Mouse (Mus musculus) thymus, postnatal 4 days (tissue): ENCODE data around the gene Cyp2d22.
"Not testable (repeated sequence)": the region's sequence is repeated elsewhere in the genome, so short reads cannot be mapped to it uniquely, and the experiment has no call there.

ENCODE experiments used
- DNase-seq: peaks from one replicate; pipeline ENCODE4 v3.0.0; 2021

Cyp2d22 gene

DNA sequence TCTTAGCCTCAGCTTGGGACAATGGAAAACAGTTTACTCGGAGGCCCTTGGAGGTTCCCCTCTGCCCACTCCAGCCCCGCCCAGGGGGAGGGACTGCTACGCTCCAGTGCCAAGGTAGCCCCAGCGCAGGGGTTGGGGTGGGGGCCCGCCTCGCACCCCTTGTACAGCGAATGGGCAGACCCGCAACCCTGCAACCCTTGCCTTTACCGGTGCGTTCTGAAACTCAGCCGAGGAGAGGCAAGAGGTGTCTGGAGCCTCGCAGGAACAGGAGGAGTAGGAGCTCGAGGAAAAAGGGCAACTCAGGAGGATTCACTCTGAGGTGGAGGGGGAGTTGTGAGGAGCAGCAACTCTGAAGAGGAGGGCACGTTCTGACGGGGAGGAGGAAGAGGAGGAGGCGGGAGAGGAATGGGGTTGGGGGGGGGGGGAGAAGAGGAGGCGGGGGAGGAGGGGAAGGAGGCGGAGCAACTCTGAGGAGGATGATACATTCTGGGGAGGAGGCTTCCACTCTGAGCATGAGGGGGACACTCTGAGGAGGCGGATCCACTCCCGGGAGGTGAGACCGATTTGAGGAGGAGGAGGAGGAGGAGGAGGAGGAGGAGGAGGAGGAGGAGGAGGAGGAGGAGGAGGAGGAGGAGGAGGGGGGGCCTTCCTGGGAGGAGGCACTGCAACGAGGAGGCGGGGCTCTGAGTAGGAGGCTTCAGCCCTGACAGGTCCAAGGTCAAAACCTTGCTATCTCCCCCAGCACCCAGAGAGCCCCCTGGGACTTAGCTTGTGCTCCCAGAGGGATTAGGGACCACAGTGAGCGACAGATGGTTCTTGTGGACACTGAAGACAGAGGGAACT, at the start of gene Cyp2d22:
Gene Cyp2d22 (minus strand): TSS at position 390 of the 843 bp plus-strand sequence.
- peak; percentile 52 for DNase-seq

DNA sequence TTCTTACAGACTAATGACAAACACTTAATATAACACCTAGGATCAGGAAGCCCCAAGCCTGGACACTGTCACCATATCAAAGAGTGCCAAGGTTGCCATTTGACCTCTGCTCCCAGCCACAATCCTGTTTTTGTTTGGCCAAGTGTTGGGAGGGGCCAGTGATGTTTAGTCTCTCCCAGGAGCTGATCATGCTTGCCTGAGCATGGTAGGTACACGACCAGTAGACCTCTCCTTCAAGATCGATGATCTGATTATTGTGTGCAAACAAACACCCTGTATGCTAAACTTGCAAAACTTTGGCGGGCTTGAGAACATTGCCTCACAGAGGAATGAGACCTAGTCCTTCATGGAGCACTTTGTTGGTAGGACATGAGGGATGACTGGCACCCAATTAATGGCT, 43.4 kb upstream of the Cyp2d22 start:
- DNase-seq = no peak

DNA sequence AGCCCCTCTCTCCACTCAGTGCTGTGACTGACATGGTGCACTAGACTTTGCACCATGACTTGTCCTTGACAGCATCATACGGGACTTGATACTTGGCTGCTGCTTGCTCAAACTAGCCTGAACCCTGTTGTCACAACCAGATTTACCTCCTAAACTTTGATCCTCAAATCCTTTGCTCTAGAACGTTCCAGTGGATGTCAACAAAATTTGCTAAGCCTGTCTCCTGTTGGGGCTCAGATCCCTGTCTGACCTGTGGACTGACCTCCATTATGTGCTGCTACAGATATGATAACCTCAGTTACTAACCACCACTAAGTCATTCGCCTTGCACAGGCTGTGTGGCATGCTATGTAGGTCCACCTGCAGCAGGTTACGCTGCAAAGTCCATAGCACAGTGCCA, 42.9 kb upstream of the Cyp2d22 start:
- DNase-seq = no peak

DNA sequence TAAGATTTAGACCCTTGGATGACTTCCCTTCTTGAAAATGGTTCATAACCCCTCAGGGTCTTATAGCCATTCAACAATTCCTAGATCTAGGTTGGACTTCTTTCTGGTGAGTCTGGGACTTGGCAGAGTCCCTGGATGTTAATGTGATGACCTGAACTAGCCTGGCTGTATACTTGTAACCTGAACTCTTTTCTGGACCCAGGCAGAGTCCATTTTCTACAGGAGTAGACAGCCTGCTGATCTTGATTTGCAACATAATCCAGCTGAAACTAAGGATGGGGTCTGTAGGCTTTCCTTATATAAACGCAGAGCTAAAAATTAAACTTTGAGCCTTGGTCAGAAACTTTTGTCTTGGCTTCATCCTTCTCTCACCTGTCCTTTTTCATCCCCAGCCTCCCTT, 38.6 kb upstream of the Cyp2d22 start:
- no peak for DNase-seq

DNA sequence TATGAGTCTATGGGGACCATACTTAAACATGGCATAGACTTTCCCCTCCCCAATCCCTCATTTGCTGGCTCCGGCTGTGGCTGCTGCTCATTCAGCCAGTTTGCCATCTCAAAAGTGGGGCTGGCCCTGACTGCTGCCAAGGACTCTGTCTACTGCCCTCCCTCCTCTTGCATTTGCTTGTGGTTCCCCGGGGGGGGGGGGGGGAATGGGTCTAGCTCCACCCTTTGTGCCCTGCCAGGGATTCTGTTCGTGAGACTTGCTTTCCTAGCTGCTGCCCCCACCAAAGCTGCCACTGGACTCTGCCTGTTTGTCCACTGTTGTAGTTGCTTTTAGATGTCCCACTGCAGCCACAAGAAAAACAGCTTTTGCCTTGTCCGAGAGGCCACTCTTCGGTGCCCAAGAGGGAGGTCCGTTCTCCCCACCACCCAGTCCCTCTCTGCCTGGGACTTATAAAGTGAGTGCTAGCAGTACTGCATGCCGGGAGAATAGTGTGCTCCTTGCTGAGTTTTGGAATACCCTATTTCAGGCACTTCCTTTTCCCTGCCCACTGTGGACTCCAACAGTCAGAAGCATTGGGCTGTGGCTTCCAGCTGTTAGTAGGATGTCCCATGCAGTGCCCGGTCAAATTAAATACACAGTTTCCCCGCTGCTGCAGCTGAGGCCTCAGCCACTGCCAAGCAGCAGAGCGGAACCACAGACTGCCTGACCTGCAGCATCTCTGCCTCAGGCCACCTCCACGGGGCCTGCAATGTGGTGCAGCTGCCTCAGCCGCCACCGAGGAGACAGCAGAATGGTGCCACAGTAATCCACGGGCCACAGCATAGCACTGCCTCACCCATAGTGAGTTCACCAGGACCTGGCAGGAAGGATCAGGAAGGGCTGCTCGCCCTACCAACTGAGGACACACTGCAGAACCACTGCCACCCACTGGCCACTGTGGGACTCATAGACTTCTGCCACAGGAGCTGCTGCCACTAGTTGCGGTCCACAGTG, 37.0 kb upstream of the Cyp2d22 start:
- peak; percentile 83 for DNase-seq

DNA sequence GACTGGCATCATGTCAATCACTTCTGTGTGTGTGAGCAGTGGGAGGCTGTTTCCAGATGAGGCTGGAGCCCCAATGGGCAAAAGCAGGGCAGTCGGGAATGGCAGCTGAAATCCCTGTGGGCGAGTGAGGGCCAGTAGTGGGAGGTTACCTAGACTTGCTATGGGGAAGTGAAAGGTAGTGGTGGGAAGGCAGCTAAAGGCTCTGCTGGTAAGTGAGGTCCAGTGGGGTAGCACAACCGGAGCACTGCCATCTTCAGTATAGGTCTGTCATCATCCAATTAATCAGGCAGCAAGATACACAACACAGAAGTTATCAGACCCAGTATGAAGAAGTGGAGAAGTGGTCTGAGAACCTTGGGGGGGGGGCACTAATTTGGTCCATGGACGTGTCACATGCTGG, 27.5 kb upstream of the Cyp2d22 start:
- DNase-seq = no peak

DNA sequence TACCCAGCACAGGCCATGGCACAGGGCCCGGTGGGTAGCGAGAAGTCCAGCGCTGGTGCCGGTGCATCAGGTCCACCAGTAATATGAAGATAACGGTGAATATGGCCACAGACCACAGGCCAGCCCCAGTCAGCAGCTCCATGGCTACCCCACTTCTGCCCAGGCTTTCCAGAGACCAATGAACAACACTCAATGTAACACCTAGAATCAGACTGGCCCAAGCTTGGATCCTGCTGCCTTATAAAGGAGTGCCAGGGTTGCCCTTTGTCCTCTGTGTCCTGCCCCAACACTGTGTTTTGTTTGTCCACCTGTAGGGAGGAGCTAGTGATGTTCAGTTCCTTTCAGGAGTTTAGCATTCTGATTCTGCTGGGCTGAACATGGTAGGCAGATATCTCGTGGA, 26.9 kb upstream of the Cyp2d22 start, which contains the start of gene Cyp2d10:
Gene Cyp2d10 (minus strand): TSS at position 215 of the 400 bp plus-strand sequence.
- DNase-seq = no peak

DNA sequence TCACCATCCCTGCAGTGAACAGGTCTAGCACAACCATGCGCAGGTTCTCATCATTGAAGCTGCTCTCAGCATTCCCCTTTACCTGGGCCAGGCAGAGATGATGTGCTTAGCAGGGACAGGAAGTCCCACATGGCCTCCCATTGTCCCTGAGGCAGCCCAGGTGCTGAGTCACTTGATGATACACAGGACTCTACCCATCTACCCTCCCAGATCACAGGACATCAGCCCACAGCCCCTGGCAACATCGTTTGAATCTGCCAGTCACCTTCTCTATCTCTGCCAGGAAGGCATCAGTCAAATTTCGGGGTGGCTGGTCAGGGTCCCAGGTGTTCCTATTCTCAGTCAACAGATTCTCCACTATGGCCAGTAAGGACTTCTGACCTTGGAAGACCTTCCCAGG, 24.1 kb upstream of the Cyp2d22 start:
- no peak for DNase-seq

DNA sequence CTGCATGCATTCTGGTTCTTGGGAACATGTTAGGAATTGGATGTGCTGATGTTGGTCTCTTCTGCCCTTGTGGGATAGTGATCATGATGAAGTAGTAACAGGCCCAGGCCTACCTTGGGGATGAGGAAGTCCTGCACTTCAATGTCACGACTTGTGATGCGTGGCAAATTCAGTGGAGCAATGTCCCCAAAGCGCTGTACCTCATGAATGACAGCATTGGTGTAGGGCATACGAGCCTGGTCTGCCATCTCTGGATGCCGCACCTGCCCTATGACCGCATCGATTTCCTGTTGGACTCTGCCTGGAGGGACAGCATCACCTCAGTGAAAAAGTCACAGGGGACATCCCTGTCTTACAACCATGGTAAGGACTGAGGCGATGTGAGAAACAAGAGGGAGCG, 23.5 kb upstream of the Cyp2d22 start:
- DNase-seq = no peak

DNA sequence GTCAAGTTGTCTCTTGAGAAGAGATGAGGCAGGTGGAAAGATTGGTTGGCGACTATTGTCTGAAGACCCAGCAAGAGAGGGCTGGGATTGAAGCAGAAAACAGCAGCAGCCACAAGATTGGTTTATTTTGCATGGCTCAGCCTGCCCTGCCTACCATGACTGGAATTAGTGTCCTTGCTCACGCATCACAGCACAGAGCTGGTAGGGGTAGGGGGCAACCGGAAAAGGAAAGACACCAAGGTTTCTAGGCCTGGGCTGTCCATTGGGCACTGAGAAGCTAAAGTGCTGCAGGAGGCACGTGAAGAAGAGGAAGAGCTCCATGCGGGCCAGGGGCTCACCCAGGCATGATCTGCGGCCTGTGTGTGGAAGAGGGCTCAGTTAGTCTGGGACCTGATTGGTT, 22.7 kb upstream of the Cyp2d22 start:
- DNase-seq = no peak

DNA sequence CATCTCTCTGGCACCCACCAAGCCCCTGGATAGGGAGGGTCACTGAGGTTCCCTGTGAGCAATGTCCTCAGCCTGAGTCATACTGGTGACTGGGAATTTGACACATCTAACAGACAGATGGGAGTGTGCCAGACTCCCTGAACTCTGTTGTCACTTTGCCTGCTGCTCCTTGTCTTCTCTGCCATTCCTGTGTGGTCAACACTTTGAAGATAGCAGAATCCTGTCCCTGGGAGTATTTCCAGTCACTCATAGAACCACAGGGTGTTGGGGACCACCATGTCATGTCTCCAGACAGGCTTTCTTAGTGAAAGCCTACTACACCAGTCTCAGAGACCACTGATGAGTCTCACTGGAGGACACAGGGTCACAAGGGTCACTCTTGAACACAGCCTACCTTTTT, 22.0 kb upstream of the Cyp2d22 start:
- no peak for DNase-seq

DNA sequence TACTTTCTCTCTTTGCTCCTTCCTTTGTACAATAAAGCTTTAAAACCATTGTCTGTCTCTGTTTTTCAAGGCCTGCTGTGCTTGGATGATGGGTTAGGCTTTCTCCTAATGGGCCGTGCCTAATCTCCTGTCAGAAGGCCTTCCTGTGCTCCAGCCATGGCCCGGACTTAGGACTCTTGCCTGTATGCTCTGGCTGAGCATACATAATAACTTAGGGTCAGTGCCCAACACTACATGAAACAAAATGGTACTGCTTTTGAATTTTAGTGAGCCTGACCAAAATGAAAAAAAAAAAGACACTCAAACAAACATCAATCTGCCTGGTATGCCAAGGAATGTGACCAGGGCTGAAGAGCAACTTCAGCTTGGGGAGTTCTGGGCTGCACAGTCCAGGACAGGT, 21.5 kb upstream of the Cyp2d22 start:
- DNase-seq = no peak

DNA sequence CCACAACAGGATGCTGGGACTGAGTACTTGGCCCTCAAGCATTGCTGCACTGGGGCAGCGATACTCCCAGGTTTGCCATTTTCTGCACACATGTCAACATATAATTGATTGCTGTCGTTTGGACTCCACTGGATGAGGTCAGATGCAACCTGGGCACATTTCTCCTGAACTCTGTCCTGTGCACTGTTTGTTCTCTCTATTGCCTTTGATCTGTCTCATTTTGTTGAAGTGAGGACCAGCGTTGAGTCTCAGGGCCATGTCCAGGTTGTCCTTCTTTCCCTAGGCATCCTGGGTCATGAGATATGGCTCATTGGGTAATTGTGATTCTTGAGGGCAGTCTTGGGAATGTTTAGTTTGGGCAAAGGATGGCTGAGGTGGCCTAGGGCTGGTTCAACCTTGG, 15.9 kb upstream of the Cyp2d22 start:
- not testable (repeated sequence) for DNase-seq

DNA sequence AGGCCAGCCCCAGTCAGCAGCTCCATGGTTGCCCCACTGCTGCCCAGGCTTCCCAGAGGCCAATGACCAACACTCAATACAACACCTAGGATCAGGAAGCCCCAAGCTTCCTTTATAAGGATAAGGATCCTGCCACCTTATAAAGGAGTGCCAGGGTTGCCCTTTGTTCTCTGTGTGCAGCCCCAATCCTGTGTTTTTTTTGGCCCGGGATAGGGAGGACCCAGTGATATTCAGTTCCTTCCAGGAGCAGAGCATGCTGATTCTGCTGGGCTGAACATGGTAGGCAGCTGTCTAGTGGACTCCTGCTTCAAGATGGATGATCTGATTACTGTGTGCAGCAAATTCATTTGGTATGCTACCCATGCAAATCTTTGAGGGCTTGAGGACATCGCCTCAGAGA, 13.9 kb upstream of the Cyp2d22 start, which contains the start of gene Cyp2d11:
Gene Cyp2d11 (minus strand): TSS at position 101 of the 400 bp plus-strand sequence.
- not testable (repeated sequence) for DNase-seq

DNA sequence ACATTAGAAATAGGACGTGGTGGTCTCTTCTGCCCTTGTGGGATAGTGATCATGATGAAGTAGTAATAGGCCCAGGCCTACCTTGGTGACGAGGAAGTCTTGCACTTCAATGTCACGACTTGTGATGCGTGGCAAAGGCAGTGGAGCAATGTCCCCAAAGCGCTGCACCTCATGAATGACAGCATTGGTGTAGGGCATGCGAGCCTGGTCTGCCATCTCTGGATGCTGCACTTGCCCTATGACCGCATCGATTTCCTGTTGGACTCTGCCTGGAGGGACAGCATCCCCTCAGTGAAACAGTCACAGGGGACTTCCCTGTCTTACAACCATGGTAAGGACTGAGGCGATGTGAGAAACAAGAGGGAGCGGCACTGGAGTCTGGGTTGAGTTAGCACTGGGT, 9.9 kb upstream of the Cyp2d22 start:
- DNase-seq = not testable (repeated sequence)

DNA sequence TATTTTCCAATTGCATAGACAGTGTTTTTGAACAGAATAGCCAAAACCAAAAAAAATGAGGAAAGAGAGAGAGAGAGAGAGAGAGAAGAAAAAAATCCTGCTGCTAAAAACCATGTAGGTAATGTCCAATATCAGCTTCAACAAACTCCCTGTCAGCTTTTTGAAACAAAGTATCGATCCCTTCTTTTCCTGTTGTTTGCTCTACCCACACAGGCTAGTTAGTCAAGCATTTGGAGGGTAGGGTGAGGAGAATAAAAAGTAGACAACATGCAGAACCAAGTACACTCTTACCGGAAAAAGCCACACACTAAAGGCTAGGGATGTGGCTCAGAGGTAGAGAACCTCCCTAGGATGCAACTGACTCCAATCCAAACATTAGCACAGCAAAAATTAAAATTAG, 5.7 kb upstream of the Cyp2d22 start:
- DNase-seq = no peak

DNA sequence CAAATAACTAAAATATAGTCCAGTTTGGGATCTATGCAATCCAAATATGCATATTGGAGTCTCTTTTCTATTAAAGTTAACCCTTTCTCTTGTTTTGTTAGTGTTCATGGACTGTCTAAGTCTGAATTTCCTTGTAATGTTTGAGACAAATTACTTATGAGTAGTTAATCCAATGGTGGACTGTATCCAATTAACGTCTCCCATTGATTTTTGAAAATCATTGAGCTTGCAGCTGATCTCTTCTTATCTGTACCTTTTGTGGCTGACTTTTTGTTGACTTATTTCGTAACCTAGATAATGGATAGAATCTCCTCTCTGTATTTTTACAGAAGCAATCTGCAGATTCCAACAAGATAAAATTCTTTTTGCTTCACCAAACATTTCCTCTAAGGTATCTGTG, 2.4 kb upstream of the Cyp2d22 start:
- DNase-seq = no peak

DNA sequence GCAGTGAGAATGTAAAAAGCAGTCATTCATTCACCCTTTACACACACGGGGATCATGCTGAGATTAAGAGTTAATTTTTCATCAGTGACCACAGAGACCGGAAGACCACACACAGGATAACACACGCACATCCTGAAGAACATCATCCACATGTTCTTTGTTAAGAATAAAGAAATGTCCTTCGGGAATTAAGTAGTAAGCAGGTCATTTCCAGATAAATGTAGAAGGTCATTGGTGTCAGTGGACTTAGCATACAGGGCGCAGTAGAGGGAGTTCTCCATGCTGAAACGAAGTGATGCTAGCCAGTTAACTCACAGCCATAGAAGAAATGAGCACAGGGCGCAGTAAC, 628 bp upstream of the Cyp2d22 start:
- no peak for DNase-seq

DNA sequence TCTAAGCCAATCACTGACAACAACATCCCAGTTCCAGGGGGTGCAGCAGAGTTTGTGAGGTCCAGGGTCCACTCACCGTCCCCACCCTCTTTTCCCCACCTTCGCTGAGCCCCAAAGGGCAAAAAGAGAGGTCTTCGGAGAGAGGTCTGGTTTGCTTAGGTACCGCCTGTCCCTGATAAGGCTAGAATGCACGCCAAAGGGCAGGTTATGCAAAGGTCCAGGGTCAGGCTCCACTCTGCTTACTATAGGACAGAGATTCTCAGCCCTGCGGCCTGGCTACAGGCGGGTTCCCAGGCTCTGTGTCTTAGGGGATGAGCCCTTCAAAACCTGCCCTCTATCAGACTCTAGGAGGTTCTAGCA, 569 bp downstream of the Cyp2d22 start:
- DNase-seq = no peak

DNA sequence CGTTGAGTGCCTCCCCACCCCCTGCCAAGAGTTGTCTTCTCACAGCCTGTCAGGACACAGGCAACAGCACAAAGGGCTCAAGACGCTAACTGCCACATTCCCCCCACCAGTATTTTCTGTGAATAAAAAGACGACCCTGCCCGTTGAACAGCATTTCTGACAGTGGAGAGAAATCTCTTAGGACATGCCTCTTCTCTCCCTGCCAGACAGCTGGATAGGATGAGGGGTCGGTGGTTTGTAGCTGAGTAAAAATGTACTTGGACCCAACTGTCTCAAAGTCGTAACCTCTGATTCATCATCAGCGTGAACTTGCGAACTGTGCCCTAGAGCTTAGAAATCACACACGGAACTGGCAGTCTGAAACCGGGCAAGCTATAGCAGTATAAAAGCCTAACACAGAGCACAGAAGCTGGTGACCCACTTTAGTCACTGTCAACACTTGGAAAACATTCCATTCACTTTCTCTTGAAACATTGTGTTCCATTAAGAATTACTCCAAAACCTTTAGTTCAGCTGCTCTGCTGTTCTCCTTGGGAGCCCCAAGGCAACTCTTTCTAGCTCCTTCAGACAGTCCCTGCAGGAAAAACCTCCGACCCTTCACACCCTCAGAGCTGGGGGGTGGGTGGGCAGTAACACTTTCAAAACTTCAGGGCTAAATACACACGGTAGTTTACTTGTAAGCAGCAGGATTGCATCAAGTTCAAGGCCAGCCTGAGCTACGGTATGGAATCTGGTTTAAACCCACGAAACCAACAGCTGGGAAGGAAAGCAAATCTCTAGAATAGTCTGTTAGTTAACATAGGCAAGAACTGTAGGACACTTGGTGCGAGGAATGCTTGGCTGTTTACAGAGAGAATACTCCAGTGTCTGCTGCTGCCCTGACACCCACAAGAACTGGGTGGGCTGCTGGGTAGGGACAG, 1.5 kb downstream of the Cyp2d22 start:
- no peak for DNase-seq

DNA sequence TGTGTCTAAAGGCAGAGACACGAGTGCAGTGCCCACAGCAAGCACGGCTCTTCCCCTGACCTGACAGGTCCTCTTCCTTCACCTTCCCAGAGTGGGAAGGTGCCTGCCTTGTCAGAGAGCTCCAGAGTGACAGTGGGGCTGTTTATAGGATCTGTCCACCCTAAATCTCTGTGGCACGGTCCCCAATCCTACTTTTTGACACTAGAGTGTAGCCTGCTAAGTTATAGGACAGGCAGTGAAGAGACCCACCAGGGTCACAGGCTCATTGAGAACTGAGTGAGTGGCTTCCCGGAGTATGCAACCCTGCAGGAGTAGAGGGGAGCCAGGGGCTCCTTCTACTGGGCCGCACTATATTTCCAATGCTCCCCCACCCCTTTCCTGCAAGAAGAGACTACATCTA, 2.4 kb downstream of the Cyp2d22 start:
- no peak for DNase-seq

DNA sequence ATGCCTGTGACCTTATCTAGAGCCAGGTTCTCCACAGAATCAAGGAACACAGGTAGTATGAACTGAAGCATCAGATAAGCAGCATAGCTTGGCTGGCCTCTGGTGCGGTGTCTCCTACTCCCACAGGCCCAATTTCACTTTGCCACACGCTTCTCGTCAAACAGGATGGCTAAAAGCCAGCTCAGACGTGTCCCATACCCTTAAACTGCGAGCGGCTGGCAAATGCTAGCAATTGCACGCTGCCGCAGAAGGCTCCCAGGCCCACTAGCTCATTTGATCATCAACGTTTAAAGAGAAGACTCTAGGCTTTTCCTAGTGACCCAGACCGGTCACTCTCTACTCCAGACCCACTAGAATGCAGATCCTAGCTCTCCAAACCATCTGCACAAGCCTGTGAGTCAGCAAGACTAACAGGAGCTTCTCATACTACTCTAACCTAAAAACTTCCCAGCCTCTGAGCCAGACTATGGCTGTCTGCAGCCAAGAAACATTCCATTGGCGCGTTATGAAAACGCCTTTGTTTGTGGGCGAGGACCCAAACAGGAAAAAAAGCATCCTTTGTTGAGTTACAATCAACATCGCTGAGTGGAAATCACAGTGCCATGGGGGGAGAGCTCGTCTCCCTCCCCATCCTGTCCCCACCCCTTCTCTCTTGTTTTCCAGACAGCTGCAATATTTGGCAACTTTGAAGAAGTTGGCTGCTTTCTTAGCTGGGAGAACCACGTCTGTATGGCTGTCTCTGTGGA, 3.5 kb downstream of the Cyp2d22 start:
- DNase-seq = no peak
